Mouse (Mus musculus): Measurements from ENCODE around the gene Mecom.
"Not testable (repeated sequence)": the region's sequence is repeated elsewhere in the genome, so short reads cannot be mapped to it uniquely, and the experiment has no call there.

The Mecom gene

DNA sequence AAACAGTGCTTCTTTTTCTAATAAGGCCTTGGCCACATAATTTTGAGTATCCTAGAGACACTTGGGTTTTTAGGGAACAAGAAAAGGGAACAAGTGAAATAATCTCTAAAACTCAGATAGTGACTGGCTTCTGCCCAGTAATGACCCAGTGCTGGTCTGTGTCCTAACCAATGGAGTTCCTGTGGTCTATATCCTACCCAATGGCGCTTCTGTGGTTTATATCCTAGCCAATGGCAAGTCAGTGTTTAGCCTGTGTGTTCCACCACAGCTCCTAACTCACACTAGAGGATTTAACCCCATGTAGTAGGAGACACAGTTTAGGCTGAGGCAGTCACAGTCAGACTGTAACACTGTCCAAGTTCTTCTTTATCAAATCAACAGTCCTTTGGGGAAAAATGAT is 313.8 kb downstream of the Mecom start:
- Histone ChIP-seq H3K36me3 (ENCODE audit: control insufficient read depth, insufficient read depth, low read length, poor library complexity, severe bottlenecking) (no peaks in the 10 kb centered on the region), H3K27me3 (ENCODE audit: control insufficient read depth, insufficient read depth, low read length, poor library complexity, severe bottlenecking) (no peaks in the 10 kb centered on the region)
- DNase-seq (ENCODE audit: low read depth, low spot score): no peak

DNA sequence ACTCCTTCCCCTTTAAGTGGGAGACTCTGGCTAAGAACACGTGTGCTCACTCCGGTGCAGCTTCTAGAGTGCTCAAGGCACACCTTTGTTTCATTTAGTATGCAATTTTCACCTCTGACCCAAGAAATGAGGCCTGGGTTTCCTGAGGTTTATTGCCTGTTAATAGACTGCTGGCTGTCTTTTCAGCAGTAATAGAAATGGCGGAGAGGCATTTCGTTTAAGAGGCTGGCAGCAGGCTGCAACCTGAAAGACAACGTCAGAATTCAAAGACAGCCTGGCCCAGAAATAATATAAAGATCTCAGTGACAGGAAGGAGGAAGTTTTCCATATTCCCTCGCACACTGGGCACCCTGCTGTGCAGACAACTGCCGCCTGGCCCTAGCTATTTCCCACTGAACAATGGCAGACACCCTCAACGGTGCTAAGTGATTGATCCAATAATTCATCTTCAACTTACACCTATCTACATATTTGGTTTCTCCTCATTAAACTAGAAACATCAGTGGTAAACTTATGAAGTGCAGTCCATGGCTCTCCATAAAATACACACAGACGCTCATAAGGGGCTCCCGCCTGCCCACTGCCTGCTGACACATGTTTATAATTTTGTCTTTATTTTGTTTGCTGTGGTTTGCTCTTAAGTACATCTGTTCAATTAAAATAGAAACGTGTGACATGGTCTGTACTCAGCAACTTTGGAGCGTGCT is 319.7 kb downstream of the Mecom start:
- H3K27me3 ChIP-seq (ENCODE audit: control insufficient read depth, insufficient read depth, low read length, poor library complexity, severe bottlenecking): no peaks in the 10 kb centered on the region

DNA sequence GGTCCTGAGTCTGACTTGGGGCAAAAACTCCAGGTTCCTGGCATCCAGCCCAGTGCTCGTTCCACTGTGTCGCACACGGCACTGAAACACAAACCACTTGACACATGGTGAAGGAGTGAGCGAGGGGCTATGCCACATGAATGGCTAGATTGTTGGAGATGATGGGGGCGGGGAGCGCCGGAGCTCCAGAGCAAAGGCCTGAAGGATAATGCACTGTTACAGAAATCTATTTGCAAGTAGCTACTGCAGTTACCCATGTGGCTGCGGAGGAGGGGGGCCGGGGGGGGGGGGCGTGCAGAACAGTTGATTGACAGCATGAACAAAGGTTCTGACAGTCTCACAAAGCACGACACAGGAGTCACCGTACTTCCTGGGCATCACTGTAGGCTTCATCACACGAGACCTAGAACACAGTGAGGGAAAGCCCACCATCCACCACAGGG is 320.9 kb downstream of the Mecom start:
- Histone ChIP-seq H3K27me3 (ENCODE audit: control insufficient read depth, insufficient read depth, low read length, poor library complexity, severe bottlenecking) (no peaks in the 10 kb centered on the region), H3K36me3 (ENCODE audit: control insufficient read depth, insufficient read depth, low read length, poor library complexity, severe bottlenecking) (no peaks in the 10 kb centered on the region)
- no peak for DNase-seq (ENCODE audit: low read depth, low spot score)

More for the DNA sequence above, 319.7 kb downstream of the Mecom start:
- DNase-seq (ENCODE audit: low read depth, low spot score): no peak
- no peaks in the 10 kb centered on the region for H3K36me3 ChIP-seq (ENCODE audit: control insufficient read depth, insufficient read depth, low read length, poor library complexity, severe bottlenecking)

DNA sequence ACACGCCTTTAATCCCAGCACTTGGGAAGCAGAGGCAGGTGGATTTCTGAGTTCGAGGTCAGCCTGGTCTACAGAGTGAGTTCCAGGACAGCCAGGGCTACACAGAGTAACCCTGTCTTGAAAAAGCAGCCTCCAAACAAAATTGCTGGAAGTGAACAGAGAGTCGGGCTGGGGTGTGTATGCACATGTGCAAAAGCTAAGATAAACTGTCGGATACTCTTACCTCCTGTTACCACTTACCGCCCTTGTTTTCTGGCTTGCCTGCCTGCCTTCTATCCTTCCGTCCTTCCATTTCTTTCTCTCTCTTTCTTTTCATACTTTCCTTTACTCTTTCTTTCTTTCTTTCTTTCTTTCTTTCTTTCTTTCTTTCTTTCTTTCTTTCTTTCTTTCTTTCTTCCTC is 322.6 kb downstream of the Mecom start:
- H3K36me3 ChIP-seq (ENCODE audit: control insufficient read depth, insufficient read depth, low read length, poor library complexity, severe bottlenecking); H3K27me3 ChIP-seq (ENCODE audit: control insufficient read depth, insufficient read depth, low read length, poor library complexity, severe bottlenecking); DNase-seq (ENCODE audit: low read depth, low spot score): not testable (repeated sequence)

DNA sequence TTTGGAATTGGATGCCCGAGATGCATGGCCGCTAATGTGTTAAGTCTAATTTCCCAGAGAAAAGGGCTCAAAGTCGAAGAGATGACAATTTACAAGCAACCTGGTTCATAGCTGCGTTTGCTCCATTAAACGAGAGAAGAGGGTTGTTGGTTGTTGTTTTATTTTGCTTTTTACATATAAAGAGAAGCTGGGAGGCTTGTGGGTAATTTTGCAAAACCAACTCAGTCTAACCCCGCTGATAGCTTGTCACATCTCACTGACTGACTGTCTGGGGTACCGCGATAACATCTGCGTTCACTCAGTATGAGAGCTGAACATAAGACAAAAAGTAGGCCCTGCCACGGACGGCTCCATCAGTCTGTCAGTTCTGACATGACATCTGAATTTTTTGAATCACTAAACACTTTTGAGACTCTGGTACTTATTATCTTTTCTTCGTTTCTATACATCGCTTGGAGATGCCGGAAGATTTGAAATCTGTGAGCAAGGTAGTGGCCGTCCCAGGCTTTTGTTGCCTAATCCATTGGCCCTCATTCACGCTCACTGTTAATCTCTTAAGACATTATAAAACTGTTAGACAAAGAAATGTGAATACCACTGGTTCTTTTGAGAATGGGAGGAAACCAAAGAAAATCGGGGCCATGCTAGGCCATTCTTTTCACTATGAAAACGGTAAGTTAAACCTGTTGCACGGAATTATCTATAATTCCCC is 327.0 kb downstream of the Mecom start:
- no peak for DNase-seq (ENCODE audit: low read depth, low spot score)
- Histone ChIP-seq H3K27me3 (ENCODE audit: control insufficient read depth, insufficient read depth, low read length, poor library complexity, severe bottlenecking) (no peaks in the 10 kb centered on the region), H3K36me3 (ENCODE audit: control insufficient read depth, insufficient read depth, low read length, poor library complexity, severe bottlenecking) (no peaks in the 10 kb centered on the region)

DNA sequence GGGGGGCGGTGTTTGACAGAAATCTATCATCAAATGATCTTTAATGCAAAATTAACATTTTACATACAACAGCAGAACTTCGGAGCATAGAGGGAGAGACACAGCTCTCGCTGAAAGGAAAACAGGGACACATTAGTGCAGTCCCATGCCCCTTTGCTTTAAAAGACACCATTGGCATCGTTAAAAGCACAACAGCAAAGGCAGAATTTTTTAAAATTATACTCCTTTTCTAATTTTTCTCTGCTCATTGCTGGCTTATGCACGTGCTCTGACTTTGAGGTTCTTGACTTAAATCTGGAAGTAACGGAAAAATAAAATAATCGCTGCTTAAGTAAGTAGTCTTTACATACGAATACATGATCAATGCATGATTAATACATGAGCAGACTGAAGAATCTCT is 327.9 kb downstream of the Mecom start:
- Histone ChIP-seq H3K27me3 (ENCODE audit: control insufficient read depth, insufficient read depth, low read length, poor library complexity, severe bottlenecking) (no peaks in the 10 kb centered on the region), H3K36me3 (ENCODE audit: control insufficient read depth, insufficient read depth, low read length, poor library complexity, severe bottlenecking) (no peaks in the 10 kb centered on the region)
- DNase-seq (ENCODE audit: low read depth, low spot score): no peak

DNA sequence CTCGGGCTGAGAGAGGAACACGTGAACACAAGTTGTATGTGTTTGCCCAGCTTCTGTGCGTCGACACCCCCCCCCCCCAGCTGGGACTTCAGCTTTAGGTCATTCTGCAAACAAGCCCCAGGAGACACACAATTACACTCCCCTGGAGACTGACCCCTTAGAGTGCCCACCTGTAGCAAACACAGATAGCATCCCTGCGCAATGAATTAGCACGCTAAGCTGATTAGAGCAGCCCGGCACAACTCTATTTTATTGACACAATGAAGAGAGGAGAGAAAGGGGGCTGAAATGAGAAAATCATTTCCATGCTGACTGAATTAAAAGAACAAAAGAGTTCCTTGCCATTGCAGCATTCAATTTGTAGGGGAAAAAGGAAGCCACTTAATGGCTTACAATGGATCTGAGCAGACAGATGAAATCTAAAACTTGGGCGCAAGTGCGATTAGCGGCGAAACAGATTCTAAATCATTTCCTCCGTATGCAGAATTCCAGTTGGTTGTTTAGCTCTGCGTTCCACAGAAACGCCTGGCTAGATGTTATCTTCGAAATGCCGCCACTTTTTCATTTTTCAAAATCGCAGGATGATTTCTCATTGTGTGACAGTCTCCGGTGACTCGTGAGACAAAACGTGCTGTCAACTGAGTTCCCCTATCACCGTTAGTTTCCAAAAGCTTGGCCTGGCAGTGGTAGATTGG is 328.5 kb downstream of the Mecom start:
- no peak for DNase-seq (ENCODE audit: low read depth, low spot score)
- Histone ChIP-seq H3K36me3 (ENCODE audit: control insufficient read depth, insufficient read depth, low read length, poor library complexity, severe bottlenecking) (no peaks in the 10 kb centered on the region), H3K27me3 (ENCODE audit: control insufficient read depth, insufficient read depth, low read length, poor library complexity, severe bottlenecking) (no peaks in the 10 kb centered on the region)

DNA sequence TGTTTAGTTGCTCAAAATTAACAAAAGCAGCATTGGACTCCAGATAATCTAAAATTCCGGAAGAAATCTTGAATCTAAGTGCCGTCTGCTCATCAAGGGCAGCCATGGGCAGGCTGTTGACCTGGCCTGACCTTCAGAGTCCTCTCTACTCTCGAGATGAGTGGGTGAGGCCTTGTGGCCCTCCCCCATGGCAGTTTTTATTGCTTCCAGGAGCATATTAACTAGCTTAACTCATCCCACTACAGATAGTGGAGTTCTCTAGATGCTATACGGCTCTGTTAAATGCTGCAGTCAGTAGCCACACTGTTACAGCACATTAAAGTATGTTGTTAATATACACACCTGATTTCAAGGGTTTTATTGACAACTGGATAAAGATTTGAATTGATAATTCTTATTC is 333.2 kb downstream of the Mecom start:
- DNase-seq (ENCODE audit: low read depth, low spot score): no peak
- H3K27me3 ChIP-seq (ENCODE audit: control insufficient read depth, insufficient read depth, low read length, poor library complexity, severe bottlenecking): no peaks in the 10 kb centered on the region
- no peaks in the 10 kb centered on the region for H3K36me3 ChIP-seq (ENCODE audit: control insufficient read depth, insufficient read depth, low read length, poor library complexity, severe bottlenecking)

DNA sequence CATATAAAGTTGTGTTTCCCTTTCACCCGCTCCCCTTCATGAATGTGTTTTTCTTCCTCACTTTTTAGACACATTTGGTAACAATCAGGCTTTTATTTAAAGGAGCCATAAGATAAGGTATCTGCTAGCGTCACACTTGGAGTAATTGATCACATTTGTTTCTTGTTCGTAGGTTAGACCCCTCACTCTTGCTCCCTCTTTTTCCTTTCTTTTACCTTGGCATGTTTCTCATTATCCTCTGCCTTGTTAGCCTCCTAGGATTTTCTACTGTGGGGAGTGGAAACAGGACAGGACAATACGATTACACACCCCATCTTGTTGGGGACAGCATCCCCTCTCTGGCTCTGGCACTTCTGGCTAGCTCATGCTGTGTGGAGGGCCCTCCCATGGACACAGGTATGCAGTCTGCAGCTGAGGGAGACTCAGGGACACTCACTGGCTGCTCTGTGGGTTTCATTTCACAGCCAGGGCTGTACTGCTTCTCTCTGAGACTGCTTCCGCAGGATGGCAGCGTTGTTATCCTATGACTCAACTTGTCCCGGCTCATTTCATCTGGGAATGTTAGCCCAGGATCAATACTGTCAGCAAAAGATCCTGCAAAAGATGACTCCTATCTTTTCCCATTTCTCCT is 334.2 kb downstream of the Mecom start:
- Histone ChIP-seq H3K27me3 (ENCODE audit: control insufficient read depth, insufficient read depth, low read length, poor library complexity, severe bottlenecking) (no peaks in the 10 kb centered on the region), H3K36me3 (ENCODE audit: control insufficient read depth, insufficient read depth, low read length, poor library complexity, severe bottlenecking) (no peaks in the 10 kb centered on the region)
- no peak for DNase-seq (ENCODE audit: low read depth, low spot score)

DNA sequence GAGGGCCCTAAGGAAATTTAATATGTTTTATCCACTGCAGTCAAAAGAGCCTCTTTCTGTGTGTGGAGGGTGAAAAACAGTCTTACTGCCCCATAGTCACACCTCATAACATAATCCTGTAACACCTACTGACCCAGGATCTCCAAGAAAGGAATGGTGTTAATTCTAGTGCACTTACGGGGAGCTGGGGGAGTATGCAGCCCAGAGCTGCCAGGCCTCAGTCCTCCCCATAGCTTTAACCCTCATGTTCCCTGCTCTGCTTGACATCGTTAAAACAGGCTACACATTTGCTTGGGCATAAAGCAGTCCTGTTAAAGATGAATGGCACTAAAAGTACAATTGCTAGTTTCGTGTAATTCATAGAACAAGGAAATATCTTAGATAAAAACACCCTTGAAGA is 335.0 kb downstream of the Mecom start:
- H3K27me3 ChIP-seq (ENCODE audit: control insufficient read depth, insufficient read depth, low read length, poor library complexity, severe bottlenecking): no peaks in the 10 kb centered on the region
- DNase-seq (ENCODE audit: low read depth, low spot score): no peak
- H3K36me3 ChIP-seq (ENCODE audit: control insufficient read depth, insufficient read depth, low read length, poor library complexity, severe bottlenecking): no peaks in the 10 kb centered on the region

DNA sequence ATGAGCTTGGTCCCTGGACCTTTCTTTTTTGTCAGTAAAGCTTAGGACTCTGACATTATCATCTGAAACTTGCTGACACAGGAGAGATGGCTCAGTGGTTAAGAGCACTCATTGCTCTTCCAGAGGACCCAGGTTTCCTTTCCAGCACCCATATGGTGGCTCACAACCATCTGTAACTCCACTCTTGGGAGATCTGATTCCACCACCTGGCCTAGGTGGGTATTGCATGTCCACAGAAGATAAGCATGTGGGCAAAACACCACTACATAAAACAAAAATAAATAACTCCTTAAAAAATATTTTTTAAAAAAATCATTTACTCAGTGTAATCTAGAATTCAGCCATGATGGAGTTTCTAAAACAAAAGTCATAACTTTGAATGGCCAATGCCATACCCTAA is 338.7 kb downstream of the Mecom start:
- H3K36me3 ChIP-seq (ENCODE audit: control insufficient read depth, insufficient read depth, low read length, poor library complexity, severe bottlenecking): no peaks in the 10 kb centered on the region
- no peak for DNase-seq (ENCODE audit: low read depth, low spot score)
- no peaks in the 10 kb centered on the region for H3K27me3 ChIP-seq (ENCODE audit: control insufficient read depth, insufficient read depth, low read length, poor library complexity, severe bottlenecking)

DNA sequence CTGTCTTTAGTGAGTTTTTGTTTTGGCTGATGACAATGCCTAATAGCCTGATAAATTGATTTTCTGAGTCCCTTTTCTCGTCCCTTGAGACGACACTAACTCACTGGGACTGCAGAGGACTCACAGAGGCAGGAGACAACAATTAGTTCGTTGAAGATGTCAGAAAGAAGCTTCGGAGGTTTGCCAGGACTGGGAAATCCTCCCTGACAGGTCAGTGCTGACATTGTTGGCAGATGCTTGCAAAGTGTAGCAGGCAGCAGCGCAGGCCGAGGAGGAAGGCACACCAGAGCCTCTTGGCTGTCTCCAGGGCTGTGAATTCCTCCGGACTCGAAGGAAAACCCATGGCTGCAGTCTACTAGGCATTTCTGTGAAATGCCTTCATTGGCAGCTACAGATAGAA is 339.9 kb downstream of the Mecom start:
- Histone ChIP-seq H3K27me3 (ENCODE audit: control insufficient read depth, insufficient read depth, low read length, poor library complexity, severe bottlenecking) (no peaks in the 10 kb centered on the region), H3K36me3 (ENCODE audit: control insufficient read depth, insufficient read depth, low read length, poor library complexity, severe bottlenecking) (no peaks in the 10 kb centered on the region)
- DNase-seq (ENCODE audit: low read depth, low spot score): no peak

DNA sequence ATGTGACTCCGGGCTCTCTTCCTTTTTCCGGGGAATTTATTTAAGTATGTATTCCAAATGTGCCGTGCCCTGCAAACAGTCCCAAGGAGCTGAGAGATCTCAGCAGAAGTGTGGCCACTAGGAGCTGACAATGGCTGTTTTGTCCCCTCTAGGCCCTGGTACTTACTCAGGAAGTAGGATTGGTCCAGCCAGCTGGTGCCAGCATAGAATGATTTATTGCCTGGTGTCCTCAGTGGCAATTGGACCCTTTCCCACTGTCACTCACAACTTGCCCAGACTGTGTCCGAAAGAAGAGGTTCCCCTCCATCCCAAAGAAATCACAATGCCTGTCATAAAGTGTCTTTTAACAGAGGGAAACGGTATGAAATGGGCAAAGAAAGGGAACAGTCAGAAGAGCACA is 340.4 kb downstream of the Mecom start:
- Histone ChIP-seq H3K36me3 (ENCODE audit: control insufficient read depth, insufficient read depth, low read length, poor library complexity, severe bottlenecking) (no peaks in the 10 kb centered on the region), H3K27me3 (ENCODE audit: control insufficient read depth, insufficient read depth, low read length, poor library complexity, severe bottlenecking) (no peaks in the 10 kb centered on the region)
- DNase-seq (ENCODE audit: low read depth, low spot score): no peak

DNA sequence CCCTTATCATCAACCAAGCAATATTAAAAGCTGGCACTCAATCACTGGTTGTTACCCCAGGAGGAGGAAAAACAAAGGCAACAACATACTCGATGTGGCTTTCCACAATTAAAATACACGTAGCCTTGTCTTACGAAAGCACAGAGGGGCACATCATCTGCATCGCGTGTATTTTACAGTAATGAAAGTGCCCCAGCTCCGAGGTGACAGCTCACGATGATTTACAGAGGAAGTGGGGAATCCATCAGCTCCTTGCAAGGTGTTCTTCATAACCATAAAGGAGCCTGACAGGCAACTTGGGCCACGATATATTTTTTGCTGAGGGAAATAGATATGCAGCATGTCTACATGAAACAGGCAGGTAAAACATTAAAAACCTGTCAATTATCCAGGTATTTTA is 341.7 kb downstream of the Mecom start:
- DNase-seq (ENCODE audit: low read depth, low spot score): no peak
- H3K36me3 ChIP-seq (ENCODE audit: control insufficient read depth, insufficient read depth, low read length, poor library complexity, severe bottlenecking): no peaks in the 10 kb centered on the region

DNA sequence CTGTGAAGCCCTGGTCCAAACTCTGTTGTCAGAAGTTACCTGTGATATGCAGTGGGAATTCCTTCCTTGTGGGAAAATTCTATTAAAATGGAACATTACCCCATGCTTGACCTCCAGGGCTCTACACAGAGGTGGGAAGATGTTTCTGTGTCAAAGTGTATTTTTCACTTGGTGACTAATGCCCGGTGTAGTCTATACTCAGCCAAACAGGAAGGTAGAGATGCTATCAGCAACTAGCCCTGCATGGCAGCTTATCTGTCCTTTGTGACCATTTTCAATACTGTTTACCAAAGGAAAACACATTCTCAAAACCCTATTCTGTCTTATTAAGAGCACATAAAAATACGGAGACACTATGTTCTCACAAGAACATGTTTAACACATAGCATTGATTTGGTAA is 344.0 kb downstream of the Mecom start:
- no peak for DNase-seq (ENCODE audit: low read depth, low spot score)
- no peaks in the 10 kb centered on the region for H3K36me3 ChIP-seq (ENCODE audit: control insufficient read depth, insufficient read depth, low read length, poor library complexity, severe bottlenecking)
- no peaks in the 10 kb centered on the region for H3K27me3 ChIP-seq (ENCODE audit: control insufficient read depth, insufficient read depth, low read length, poor library complexity, severe bottlenecking)

More for the DNA sequence above, 341.7 kb downstream of the Mecom start:
- H3K27me3 ChIP-seq (ENCODE audit: control insufficient read depth, insufficient read depth, low read length, poor library complexity, severe bottlenecking): no peaks in the 10 kb centered on the region
